Mouse (Mus musculus) gastrocnemius, adult 8-10 months (tissue): ENCODE data around the gene Dupd1. TPM values are rescaled to one million over a fixed set of nuclear protein-coding genes. Genes with fewer than 3 reads are reported as not detected.

Experiments
- DNase-seq, 2 experiments: peaks; one replicate each; pipeline ENCODE4 v3.0.0; 2022; ENCODE audit warnings: low spot score in 2 of 2
- total RNA-seq, 4 experiments: library from RNA; stranded (reverse); gene quantifications; 2 replicates each; pipeline ENCODE4 v1.2.4; 2022

Gene Dupd1
- 10 to 100 TPM; 23.7 to 47.1 (median 35.0) TPM for total RNA-seq

- DNase-seq = peak; percentile 34 to 45
Measured at GRCm38 (mm10) chr14:21714486-21714885, at the start of gene Dupd1. TSS of gene Dupd1 (minus strand) at chr14:21714576.

GRCm38 (mm10) chr14:21763736-21764135 lies 49.4 kb upstream of the Dupd1 start:
- DNase-seq = no peak

GRCm38 (mm10) chr14:21761560-21761959 lies 47.2 kb upstream of the Dupd1 start:
- DNase-seq = no peak

GRCm38 (mm10) chr14:21753367-21753766 lies 39.0 kb upstream of the Dupd1 start:
- no peak for DNase-seq

GRCm38 (mm10) chr14:21752411-21752810 lies 38.0 kb upstream of the Dupd1 start:
- no peak for DNase-seq

GRCm38 (mm10) chr14:21750881-21751542 lies 36.6 kb upstream of the Dupd1 start, which contains the start of gene Dusp13:
TSS of gene Dusp13 (minus strand) at chr14:21751181.
- peak; percentile 34 to 67 for DNase-seq

- DNase-seq = peak; percentile 71 to 78
Measured at GRCm38 (mm10) chr14:21750008-21750880, 35.9 kb upstream of the Dupd1 start, which contains the start of gene Samd8. TSS of gene Samd8 (plus strand) at chr14:21750531.

GRCm38 (mm10) chr14:21748142-21748870 lies 33.9 kb upstream of the Dupd1 start:
- peak; percentile 44 to 51 for DNase-seq

- no peak for DNase-seq
Measured at GRCm38 (mm10) chr14:21747436-21748141, 33.2 kb upstream of the Dupd1 start.

- no peak for DNase-seq
Measured at GRCm38 (mm10) chr14:21746846-21747245, 32.5 kb upstream of the Dupd1 start.

GRCm38 (mm10) chr14:21746251-21746650 lies 31.9 kb upstream of the Dupd1 start:
- DNase-seq = no peak

- DNase-seq = peak; percentile 39 to 46
Measured at GRCm38 (mm10) chr14:21745149-21745548, 30.8 kb upstream of the Dupd1 start.

GRCm38 (mm10) chr14:21744169-21744568 lies 29.8 kb upstream of the Dupd1 start:
- no peak for DNase-seq

- DNase-seq = no peak
Measured at GRCm38 (mm10) chr14:21742441-21742840, 28.1 kb upstream of the Dupd1 start.

GRCm38 (mm10) chr14:21741786-21742185 lies 27.4 kb upstream of the Dupd1 start:
- peak; percentile 54 to 73 for DNase-seq

- no peak for DNase-seq
Measured at GRCm38 (mm10) chr14:21741314-21741713, 26.9 kb upstream of the Dupd1 start.

GRCm38 (mm10) chr14:21740345-21740744 lies 26.0 kb upstream of the Dupd1 start:
- DNase-seq = no peak

GRCm38 (mm10) chr14:21733131-21733905 lies 18.9 kb upstream of the Dupd1 start:
- no peak for DNase-seq

GRCm38 (mm10) chr14:21729936-21730335 lies 15.6 kb upstream of the Dupd1 start:
- no peak for DNase-seq

- DNase-seq = peak; percentile 63 to 71
Measured at GRCm38 (mm10) chr14:21729031-21729732, 14.8 kb upstream of the Dupd1 start.
